Mouse (Mus musculus) cerebellum, adult 2 months (tissue): ENCODE measurements around the gene Ubxn10. TPM values are rescaled to one million over a fixed set of nuclear protein-coding genes. Genes with fewer than 3 reads are reported as not detected.

Source experiments
- DNase-seq, 2 experiments: peaks; one replicate each; pipeline ENCODE4 v3.0.0; 2021
- H3K27ac ChIP-seq: fragments of 200-500 bp; 2 replicates; pipeline ENCODE4 v1.5.1; 2012; ENCODE audit warnings: low read length, control low read depth, inconsistent platforms; ENCODE audit not compliant: insufficient read depth
- H3K27me3 ChIP-seq: fragments of 200-500 bp; 2 replicates; pipeline ENCODE4 v1.6.1; 2012; ENCODE audit warnings: inconsistent platforms, mild to moderate bottlenecking, low read length, moderate library complexity; ENCODE audit not compliant: control insufficient read depth, insufficient read depth
- H3K4me1 ChIP-seq: fragments of 200-500 bp; 2 replicates; pipeline ENCODE4 v1.6.1; 2011; ENCODE audit warnings: low read length; ENCODE audit not compliant: control insufficient read depth, insufficient read depth
- H3K4me3 ChIP-seq: fragments of 200-500 bp; replicated peaks from 2 replicates; pipeline ENCODE3; 2011; ENCODE audit warnings: mild to moderate bottlenecking, low read depth, low read length, control low read depth; ENCODE audit not compliant: insufficient read depth
- CTCF ChIP-seq: fragments of 200-500 bp; IDR thresholded peaks from 2 replicates; pipeline ENCODE4 v1.5.1; 2011; ENCODE audit warnings: low read depth, mild to moderate bottlenecking, control low read depth, low read length, moderate library complexity, borderline replicate concordance; ENCODE audit not compliant: insufficient read depth
- POLR2A ChIP-seq: fragments of 200-500 bp; IDR thresholded peaks from 2 replicates; pipeline ENCODE4 v1.6.1; 2011; ENCODE audit warnings: low read length, control low read depth, borderline replicate concordance; ENCODE audit not compliant: insufficient read depth
- WGBS: fragments of 180-500 bp; shearing (Covaris S2); methylation state at CpG from one replicate; pipeline ENCODE4 v1.1.7; 2018; 5-methylcytosine and 5-hydroxymethylcytosine counted together
- polyA plus RNA-seq: library from polyadenylated mRNA; depleted of rRNA; stranded (reverse); fragments of >200 nt; gene quantifications from 2 replicates; pipeline ENCODE4 v1.2.3, GENCODE M21; 2012; rRNA removed

Gene Ubxn10
- 1.9 and 2.3 TPM in 2 replicates for polyA plus RNA-seq

GRCm38 (mm10) chr4:138737031-138737430 lies at the start of gene Ubxn10:
Gene Ubxn10, minus strand, starts transcription at chr4:138737167.
- WGBS = 75% methylated on average over 7 of the region's 7 CpGs
- no peak for DNase-seq

GRCm38 (mm10) chr4:138786141-138786540 lies 49.2 kb upstream of the Ubxn10 start:
- Histone ChIP-seq H3K27ac (no peak overlapping the region), H3K4me3 (no peak overlapping the region), H3K27me3 (no peaks in the 10 kb centered on the region), H3K4me1 (no peaks in the 10 kb centered on the region)
- TF ChIP-seq CTCF (no peak), POLR2A (no peak)
- 66% methylated on average over 4 of the region's 4 CpGs for WGBS
- DNase-seq = no peak

More at GRCm38 (mm10) chr4:138737031-138737430, at the start of gene Ubxn10:
- no peak for TF ChIP-seq CTCF
- Histone ChIP-seq H3K27ac (no peak within 1 kb of the TSS), H3K4me1 (peaks cover 10% of the 10 kb centered on the region), H3K4me3 (no peak within 1 kb of the TSS), H3K27me3 (no peaks in the 10 kb centered on the region)

GRCm38 (mm10) chr4:138785721-138786120 lies 48.8 kb upstream of the Ubxn10 start:
- no peak overlapping the region for H3K4me3 ChIP-seq
- H3K27me3 ChIP-seq = no peaks in the 10 kb centered on the region
- H3K4me1 ChIP-seq = no peaks in the 10 kb centered on the region
- 68% methylated on average over 4 of the region's 4 CpGs for WGBS
- no peak for TF ChIP-seq POLR2A
- TF ChIP-seq CTCF = peak; percentile 9; the same call in 1 of the 2 replicates
- no peak for DNase-seq
- no peak overlapping the region for H3K27ac ChIP-seq

- Histone ChIP-seq H3K27ac (no peak overlapping the region), H3K4me3 (no peak overlapping the region), H3K27me3 (no peaks in the 10 kb centered on the region), H3K4me1 (no peaks in the 10 kb centered on the region)
- WGBS = 79% methylated on average over 6 of the region's 6 CpGs
- TF ChIP-seq CTCF (no peak), POLR2A (no peak)
- DNase-seq = no peak
Measured at GRCm38 (mm10) chr4:138782098-138782497, 45.1 kb upstream of the Ubxn10 start.

GRCm38 (mm10) chr4:138780300-138780699 lies 43.3 kb upstream of the Ubxn10 start:
- WGBS = 90% methylated on average over 5 of the region's 5 CpGs
- no peak for DNase-seq
- H3K4me1 ChIP-seq = no peaks in the 10 kb centered on the region
- H3K27ac ChIP-seq = no peak overlapping the region
- H3K27me3 ChIP-seq = no peaks in the 10 kb centered on the region
- H3K4me3 ChIP-seq = no peak overlapping the region
- TF ChIP-seq POLR2A (no peak), CTCF (no peak)

GRCm38 (mm10) chr4:138777417-138778407 lies 40.7 kb upstream of the Ubxn10 start:
- no peak overlapping the region for H3K4me3 ChIP-seq
- H3K4me1 ChIP-seq = no peaks in the 10 kb centered on the region
- no peaks in the 10 kb centered on the region for H3K27me3 ChIP-seq
- TF ChIP-seq POLR2A (no peak), CTCF (no peak)
- DNase-seq = no peak
- H3K27ac ChIP-seq = no peak overlapping the region
- WGBS = 53% methylated on average over 20 of the region's 20 CpGs

- no peaks in the 10 kb centered on the region for H3K4me1 ChIP-seq
- TF ChIP-seq POLR2A (no peak), CTCF (no peak)
- no peak within 1 kb of the TSS for H3K27ac ChIP-seq
- no peak for DNase-seq
- 85% methylated on average over 6 of the region's 6 CpGs for WGBS
- H3K4me3 ChIP-seq = no peak within 1 kb of the TSS
- H3K27me3 ChIP-seq = no peaks in the 10 kb centered on the region
Measured at GRCm38 (mm10) chr4:138775435-138775834, 38.5 kb upstream of the Ubxn10 start, which contains the start of gene Pla2g2d. Gene Pla2g2d, plus strand, starts transcription at chr4:138775735.

GRCm38 (mm10) chr4:138772386-138772785 lies 35.4 kb upstream of the Ubxn10 start:
- H3K27me3 ChIP-seq = no peaks in the 10 kb centered on the region
- TF ChIP-seq POLR2A (no peak), CTCF (no peak)
- H3K4me3 ChIP-seq = no peak overlapping the region
- no peak overlapping the region for H3K27ac ChIP-seq
- no peak for DNase-seq
- WGBS = 86% methylated on average over 5 of the region's 5 CpGs
- H3K4me1 ChIP-seq = no peaks in the 10 kb centered on the region
